Mouse (Mus musculus) monocyte, adult 5-6 weeks (primary cell): Measurements from ENCODE around the gene Tep1. TPM values are rescaled to one million over a fixed set of nuclear protein-coding genes. Genes with fewer than 3 reads are reported as not detected.

ENCODE experiments used
- ATAC-seq: fragments of 153-309, 156-312 bp; replicated peaks from 2 replicates; pipeline ENCODE4 v1.8.0; 2017; ENCODE audit warnings: mild to moderate bottlenecking; ENCODE audit not compliant: low TSS enrichment, insufficient number of reproducible peaks, severe bottlenecking, poor library complexity, low FRiP score
- total RNA-seq: library from RNA; stranded (forward); fragments of 200-1000, 200-491, 200-594 nt; gene quantifications from 3 replicates; pipeline ENCODE4 v1.2.3, GENCODE M21; 2017

Gene Tep1
- 60.9 to 144 TPM (median 125 TPM) in 3 replicates for total RNA-seq

DNA sequence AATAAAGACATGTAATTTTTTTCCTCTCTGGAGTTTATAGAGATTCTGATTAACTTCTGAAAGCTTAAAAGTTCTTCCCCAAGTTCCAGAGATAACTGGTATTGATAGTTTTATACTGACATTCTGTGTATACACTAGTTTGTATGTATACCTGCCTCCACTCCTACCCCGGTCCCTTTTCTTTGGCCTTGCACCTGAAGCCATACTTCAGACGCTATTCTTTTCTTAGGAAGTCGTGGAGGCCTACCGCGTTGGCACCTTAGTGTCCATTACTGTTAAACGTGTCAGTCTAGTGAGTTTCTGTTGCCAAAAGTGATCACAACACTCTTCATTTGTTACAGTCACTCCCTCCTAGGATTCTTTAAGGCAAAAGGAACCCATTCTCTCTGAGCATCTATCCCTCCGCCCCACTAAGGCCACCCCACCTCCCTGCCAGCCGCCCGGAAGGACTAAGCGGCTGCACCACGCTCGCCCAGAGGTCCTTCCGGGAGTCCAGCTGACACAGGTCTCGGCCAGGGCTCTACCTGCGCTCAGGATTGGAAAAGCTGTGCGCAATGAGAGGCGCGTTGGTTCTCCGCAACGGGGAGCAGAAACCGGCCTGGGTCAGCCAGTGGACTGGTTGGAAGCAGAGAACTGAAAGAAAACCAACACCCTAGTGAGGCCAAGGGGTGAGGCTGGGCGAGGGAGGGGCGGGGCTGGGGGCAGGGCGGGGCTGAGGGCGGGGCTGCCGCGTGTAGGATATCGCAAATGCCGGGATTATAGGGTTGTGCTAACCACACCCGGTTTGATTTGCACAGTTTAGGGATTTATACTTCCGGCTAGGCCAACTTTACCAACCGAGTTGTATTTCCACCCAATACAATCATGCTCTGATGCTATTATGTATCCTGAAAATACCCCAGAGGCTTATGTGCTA lies at the start of gene Tep1:
Tep1 (minus strand) TSS at position 672 of the 916 bp plus-strand sequence.
- peak; percentile 73 for ATAC-seq

DNA sequence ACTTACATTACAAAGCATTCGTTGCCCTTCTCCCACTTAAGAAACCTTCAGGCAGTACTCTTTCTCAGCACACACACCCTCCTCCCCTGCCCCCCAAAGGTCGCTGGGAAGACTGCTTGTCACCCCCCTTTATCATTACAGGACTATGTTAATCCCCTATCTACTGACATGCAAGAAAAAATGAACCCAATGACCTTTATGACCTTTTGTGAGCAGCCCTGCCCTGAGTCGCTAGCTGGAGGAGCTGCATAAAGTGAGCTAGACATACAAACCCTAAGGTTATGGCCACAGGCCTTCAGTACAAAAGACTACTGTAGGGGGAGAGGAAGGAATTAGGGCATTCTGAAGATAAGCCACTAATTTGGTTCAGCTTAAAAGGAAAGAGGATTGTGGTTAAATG lies 41.0 kb upstream of the Tep1 start:
- ATAC-seq, result no peak

DNA sequence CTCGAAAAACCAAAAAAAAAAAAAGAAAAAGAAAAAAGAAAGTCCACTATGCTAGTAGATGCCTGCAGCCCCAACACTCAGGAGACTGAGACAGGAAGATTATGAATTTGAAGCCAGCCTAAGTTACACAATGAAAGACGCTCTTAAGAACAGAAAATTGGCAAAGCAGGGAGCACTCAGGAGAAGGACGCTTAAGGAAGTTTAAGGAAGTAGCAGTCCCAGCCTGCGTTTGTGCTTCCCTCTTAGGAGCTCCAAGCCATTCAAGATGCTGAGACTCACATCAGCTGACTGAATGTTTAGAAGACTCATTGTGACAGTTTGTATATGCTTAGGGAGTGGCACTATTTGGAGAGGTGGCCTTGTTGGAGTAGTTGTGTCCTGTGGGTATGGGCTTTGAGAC lies 37.8 kb upstream of the Tep1 start:
- no peak for ATAC-seq

DNA sequence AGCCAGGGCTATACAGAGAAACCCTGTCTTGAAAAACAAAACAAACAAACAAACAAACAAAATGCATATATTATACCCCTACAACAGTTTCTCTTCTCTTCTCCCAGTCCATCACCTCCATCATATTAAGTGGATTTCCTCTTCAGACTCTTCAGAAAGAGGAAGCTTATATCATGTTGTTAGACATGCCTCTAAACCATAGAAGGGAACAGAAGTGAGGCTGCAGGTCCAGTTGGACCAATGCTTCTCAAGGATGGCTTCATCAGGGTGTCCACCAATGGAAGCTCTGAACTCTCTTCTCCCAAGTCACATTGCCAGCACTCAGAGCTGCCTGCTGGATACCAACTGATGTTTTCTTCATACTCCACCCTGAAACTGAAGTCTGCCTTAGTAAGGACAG lies 35.0 kb upstream of the Tep1 start:
- peak; percentile 61 for ATAC-seq

DNA sequence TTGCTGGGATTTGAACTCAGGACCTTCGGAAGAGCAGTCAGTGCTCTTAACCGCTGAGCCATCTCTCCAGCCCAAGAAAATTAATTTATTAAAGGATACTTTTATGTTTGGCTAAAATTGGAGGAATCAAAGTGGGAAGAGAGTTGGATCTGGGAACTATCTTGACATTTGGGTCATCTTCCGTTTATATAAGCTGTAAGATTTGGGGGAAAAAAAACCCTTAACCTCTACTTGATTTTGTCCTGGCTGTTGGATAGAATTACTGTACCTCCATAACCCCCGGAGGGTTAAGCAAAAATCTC lies 34.4 kb upstream of the Tep1 start:
- no peak for ATAC-seq

DNA sequence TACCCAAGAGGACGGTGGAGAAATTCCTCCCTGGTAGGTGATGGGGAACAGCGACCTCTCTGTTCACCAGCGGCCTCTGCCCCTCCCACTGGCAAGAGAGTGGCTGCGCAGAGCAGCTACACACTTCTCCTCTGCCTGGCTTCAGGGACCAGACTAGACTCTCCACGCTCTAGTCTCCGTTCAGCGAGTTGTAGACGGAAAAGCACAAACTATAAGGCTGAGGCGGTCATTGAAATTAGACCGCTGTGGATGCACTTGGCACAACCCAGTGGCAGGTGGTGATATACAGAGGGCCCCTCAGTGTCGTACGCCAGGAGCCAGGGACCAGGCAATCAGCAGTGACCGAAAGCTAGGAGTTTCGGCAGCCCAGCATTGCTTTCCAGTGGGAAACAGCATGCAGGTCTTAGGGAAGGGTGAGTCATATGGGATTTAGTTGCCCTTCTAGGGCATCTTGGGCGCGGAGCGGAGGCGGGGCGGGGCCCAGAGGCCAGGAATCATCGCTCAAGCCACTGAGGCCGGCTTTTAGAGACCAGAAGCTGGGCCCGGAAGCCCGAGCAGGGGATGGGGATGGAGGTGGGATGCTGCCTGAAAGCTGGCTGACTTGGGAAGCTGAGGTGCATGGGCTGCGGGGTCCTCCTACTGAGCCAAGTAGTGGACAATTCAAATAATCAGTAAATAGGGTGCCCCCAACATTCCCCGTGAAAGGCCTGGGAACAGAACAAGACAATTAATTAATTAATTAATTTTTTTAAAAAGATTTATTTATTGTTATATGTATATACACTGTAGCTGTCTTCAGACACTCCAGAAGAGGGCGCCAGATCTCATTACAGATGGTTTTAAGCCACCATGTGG lies 33.8 kb upstream of the Tep1 start:
- ATAC-seq, result peak; percentile 52; the same call in 1 of the 2 replicates

DNA sequence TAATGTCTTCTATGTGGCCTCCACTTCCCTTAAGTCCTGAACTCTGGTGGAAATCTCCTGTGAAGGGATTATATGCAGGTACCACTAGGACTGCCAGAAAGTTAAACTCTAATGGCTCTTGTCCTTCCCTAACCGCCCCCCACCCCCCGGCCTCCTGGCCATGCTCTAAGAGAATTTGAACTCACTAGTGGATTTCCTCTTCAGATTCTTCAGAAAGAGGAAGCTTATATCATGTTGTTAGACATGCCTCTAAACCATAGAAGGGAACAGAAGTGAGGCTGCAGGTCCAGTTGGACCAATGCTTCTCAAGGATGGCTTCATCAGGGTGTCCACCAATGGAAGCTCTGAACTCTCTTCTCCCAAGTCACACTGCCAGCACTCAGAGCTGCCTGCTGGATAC lies 27.6 kb upstream of the Tep1 start:
- peak; percentile 57; the same call in 1 of the 2 replicates for ATAC-seq

DNA sequence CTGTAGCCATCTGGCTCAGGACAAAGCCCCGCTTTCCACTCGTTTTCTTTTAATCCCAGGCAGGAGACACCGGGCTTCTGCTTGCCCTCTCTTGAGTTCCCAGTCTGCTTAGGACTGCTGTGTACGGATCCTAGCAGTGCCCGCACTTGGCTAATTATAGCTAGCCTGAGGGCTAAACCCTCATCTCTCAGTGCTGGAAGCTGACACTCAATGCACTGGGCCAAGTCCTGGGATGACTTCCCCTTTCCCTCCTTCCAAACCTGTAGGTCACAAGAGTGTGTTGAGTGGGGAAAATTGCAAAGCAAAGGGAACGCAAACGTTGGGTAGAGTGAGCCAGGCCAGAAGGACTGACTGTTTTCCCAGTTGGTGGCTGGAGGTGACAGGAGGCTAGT lies 27.0 kb upstream of the Tep1 start, which contains the start of gene Klhl33:
Klhl33 (minus strand) TSS at position 134 of the 392 bp plus-strand sequence.
- ATAC-seq, result no peak

DNA sequence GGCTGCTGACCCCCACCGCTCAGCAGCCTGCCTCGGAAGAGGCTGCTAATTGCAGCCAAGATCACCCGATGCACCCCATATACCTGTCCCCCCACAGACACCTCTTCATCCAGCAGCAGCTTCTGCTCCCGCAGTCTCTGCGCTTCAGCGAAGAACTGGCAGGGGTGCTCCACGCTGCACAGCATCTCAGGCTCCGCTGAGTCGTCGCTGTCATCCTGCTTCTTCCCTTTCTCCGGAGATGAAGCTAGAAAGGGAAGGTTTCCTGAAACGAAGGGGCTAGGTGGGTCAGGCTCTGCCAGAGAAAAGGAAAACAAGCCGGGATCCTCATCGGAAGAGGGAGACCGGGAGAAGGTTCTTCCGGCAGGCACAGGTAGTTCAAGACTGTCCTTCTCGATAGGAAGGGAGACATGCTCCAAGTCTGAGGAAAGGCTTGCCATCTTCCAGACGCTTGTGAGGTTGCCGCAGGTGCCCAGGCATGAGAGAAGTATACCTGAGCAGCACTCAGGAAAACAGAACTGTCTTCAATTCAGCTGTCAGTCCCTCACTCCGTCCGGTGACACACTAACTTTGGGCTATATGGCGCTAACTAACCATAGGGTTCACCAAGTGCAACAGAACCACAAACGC lies 26.5 kb upstream of the Tep1 start:
- ATAC-seq, result no peak

DNA sequence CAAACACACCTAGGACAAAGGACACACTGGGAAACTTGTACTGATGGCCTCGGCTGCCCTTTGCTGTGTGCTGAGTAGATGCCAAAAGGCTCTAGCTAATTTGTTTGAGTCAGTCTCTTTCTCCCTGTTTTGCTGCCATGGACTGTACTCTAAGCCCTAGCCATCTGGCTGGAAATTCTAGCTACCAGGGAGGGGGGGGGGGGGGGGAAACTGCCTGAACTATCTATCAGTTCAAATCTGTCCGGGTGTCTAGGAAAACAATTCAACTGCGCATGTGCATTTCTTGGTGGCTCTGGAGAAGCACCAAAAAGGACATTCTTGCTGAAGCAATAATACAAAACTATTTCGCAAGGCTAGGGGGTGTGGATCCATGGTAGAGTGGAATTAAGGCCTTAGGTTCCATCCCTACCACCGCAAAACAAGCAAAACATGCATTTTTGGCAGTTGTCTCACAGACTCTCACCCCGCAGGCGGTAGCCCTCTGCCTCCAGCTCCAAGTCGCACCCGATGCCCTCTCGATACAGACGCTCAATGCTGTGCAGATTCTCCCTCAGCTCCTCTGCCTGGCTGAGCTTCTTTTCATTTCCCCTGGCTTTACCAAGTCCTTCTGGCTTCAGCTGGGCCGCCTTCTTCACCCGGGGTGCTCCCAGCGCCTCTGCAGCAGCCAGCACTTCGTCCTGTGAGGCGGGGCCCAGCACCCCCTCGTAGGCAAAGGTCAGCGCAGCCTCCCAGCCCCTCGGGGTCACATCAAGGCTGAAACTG lies 25.8 kb upstream of the Tep1 start:
- 0 out of 2 replicates have a peak, but pooled peaks have one; percentile 54 for ATAC-seq

DNA sequence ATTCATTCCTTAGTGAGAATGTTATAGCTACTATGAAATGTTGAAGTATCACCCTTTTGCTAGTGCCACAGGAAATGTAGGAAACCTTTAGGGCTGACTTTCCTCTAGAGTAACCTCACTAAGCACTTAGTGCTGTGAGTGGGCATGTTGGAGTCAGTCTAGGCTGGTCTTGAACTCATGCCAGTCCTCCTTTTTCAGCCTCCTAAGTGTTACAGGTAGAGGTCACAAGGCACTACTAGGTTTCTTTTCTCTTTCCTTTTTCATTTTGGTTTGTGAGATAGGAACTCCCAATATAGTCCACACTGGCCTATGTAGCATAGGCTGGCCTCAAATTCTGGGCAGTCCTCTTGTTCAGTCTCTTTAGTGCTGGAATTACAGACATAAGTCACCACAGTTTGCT lies 25.0 kb upstream of the Tep1 start:
- ATAC-seq, result no peak

DNA sequence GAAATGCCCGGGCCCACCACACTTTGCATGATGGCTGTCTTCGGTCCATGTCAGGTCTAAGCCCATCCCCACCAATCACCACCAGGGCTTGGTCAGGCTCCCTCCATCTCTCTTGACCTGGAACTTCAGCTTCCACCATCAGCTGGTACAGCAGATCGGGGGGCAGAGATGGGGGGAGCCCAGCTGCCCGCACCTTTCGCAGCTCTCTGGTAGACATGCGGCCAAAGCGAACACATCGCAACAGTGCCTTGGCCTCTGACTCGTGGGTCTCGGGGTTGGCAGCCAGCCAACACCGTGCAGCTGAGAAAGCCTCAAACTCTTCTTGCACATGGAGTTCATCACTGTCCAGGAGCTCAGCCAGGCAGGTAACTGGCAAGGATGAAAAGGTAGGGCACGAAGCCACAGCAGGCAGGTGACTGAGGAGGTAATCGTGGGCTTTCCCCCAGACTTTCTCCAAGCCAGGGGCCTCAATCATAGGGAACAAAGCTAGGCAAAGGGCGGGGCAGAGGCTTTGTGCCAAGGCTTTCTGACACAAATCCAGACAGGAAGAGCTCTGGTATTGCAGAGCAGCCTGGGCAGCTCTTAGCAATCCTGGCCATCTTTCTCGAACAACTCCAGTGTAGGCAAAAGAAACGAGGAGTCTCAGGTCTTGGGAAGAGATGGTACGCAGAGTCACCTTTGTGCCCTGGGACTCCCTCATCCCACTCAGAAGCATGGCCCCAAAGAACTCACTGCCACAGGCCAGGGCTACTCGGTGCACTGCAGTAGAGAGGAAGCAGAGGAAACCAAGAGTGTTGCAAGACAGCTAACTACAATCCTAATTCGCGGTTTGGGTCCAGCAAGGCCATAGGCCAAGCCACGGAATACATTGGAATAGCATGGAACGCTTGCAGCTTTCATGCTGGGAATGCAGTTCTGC lies 22.4 kb upstream of the Tep1 start:
- no peak for ATAC-seq

DNA sequence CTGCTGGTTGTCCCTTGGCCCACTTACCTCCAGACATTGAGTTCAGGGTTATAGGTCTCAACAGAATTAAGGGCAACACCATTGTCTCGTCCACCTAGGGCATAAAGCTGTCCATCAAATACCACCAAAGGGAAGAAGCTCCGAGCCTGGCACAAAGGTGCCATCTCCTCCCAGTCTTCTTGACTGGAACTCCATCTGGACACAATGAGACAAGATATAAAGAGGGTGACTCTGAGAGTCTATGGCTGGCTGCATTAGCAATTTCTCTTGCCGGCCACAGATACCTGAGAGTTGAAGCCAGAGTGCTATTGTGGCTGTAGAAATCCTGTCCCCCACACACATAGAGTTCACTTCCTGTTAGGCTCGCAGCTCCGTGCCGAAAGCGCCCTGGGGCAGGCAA lies 21.7 kb upstream of the Tep1 start:
- no peak for ATAC-seq

DNA sequence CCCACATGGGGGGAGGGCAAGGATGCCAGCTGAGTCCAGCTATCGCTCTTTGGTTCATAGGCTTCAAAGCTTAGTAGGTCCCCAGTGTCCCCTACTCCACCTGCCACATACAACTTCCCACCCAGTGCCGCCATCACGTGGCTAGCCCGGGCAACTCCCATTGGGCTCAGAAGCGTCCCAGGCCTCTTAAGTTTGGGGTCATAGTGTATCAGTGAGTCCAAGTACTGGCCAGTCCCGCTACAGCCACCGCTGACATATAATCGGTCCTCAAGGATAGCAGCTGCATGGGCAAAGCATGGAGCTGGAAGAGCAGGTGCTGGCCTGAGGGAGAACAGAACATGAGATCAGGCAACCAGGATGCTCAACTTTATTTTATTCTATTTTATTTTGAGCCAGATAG lies 21.3 kb upstream of the Tep1 start:
- ATAC-seq, result no peak

DNA sequence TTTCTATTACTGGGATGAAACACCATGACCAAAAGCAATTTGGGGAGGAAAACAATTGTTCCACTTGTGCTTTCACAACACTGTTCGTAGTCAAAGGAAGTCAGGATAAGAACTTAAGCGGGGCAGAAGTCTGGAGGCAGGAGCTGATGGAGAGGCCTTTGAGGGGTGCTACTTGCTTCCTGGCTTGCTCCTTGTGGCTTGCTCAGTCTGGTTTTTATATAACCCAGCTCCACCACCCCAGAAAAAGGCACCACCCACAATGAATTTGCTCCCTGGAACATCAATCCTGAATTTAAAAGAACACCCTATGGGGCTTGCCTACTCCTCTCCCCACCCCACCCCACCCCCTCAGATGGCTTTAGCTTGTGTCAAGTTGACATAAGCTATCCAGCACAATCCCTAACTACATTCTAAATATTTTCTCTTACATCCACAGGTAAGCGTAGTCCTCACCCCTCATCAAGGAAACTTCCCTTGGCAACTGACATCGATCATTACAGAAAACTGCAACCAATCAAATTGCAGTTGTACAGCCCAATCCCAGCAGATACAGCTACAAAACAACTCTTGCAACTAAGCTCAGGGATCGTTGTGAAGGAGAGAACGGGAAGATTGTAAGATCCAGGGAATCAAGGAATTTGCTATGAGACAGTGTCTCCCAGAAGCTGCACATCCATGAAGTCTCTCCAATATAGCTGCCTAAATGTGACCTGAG lies 6.0 kb upstream of the Tep1 start:
- ATAC-seq, result no peak

DNA sequence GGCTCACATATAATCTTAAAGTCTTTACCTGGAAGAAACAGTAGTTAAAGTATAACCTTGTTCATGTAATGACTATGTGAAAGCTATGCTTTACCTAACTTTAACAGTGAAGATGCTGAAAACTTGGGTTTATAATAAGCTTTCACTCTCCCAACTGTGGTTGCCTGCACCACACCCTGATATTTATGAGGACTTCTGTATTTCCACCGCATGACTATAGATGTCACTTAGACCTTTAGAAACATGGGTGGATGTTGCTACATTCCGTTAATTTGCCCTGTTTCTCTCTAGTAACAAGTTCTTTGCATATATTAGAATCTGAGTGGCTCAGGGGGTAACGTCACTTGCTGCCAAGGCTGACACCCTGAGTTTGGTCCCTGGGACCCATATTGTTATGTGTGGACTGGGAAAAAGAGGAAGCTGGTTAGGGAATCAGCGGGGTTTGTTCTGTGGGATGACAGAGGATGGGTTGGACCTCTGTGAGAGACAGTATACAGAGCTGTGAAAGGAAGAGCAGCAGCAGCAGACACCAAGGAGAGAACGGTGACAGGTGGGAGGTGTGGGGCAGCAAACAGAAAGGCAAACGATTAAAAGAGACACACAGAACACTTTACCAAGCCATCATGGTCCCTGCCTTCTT lies 5.4 kb upstream of the Tep1 start:
- ATAC-seq, result peak; percentile 92

DNA sequence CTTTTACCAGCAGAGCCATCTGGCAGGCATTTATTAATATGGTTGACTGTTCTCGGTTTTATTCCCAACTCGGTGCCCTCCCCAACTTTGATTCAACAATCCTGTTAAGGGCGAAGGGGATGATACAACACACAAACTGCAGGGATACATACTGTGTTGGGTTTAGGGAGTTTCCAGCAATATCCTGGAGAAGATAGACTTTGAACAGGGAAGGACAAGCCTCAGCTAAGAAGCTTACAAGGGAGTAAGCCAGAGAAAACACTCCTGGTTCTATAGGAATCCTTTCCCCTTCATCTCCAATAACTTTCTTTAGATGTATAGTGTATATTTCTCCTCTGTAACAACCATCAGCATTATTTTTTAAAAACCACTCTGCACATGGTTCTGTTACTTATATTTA lies 4.8 kb upstream of the Tep1 start:
- no peak for ATAC-seq
